Mouse (Mus musculus): ENCODE results near the gene Tpm1. TPM values are rescaled to one million over a fixed set of nuclear protein-coding genes. Genes with fewer than 3 reads are reported as not detected.

The Tpm1 gene
- polyA plus RNA-seq, 1 experiment from 2014 or later = 635 TPM

GRCm38 (mm10) chr9:67066616-67067015 is 17.4 kb upstream of the Tpm1 start:
- DNase-seq (no peak), ATAC-seq (ENCODE audit: insufficient read depth) (no peak)
- Histone ChIP-seq H3K9ac (no peak overlapping the region), H3K4me1 (ENCODE audit: insufficient read depth) (no peaks in the 10 kb centered on the region), H3K4me2 (no peak overlapping the region), H3K36me3 (ENCODE audit: insufficient read depth) (no peaks in the 10 kb centered on the region), H3K9me3 (ENCODE audit: low read depth, low read length) (no peaks in the 10 kb centered on the region), H3K27me3 (ENCODE audit: insufficient read depth, low read length) (no peaks in the 10 kb centered on the region), H3K4me3 (ENCODE audit: low read depth, low read length) (no peak overlapping the region), H3K27ac (ENCODE audit: low read depth) (no peak overlapping the region)
- no peak for TF ChIP-seq CTCF (IDR thresholded peaks at IDR 0.05; ENCODE audit: low read depth)
- WGBS = 88% methylated on average over 6 of the region's 6 CpGs

DNA sequence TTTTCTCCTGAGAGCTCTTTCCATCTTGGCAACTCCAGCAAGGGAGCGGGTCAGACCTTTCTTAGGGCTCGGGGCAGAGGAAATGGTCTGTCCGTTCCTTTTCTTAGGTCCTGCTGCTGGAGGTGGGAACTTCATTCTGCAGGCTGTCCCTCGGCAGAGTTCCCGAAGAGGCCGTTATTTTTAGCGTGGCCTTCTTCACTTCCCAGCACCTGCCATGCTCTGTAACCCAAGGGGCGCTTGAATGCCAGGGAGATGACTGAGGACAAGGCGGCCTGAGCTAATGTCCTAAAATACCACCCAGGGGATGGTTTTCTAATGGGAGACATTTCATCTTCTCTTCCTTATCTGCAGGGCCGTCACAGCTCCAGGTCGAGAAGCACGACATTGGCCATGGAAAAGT is 10.5 kb upstream of the Tpm1 start:
- Histone ChIP-seq H3K4me1 (ENCODE audit: insufficient read depth) (no peaks in the 10 kb centered on the region), H3K27ac (ENCODE audit: low read depth) (no peak overlapping the region), H3K9ac (no peak overlapping the region), H3K9me3 (ENCODE audit: low read depth, low read length) (no peaks in the 10 kb centered on the region), H3K4me3 (ENCODE audit: low read depth, low read length) (no peak overlapping the region), H3K27me3 (ENCODE audit: insufficient read depth, low read length) (no peaks in the 10 kb centered on the region), H3K36me3 (ENCODE audit: insufficient read depth) (no peaks in the 10 kb centered on the region), H3K4me2 (no peak overlapping the region)
- WGBS = 73% methylated on average over 12 of the region's 12 CpGs
- DNase-seq (no peak), ATAC-seq (ENCODE audit: insufficient read depth) (no peak)
- TF ChIP-seq CTCF (IDR thresholded peaks at IDR 0.05; ENCODE audit: low read depth) = no peak

GRCm38 (mm10) chr9:67058366-67058765 is 9.2 kb upstream of the Tpm1 start:
- Histone ChIP-seq H3K4me2 (no peak overlapping the region), H3K4me3 (ENCODE audit: low read depth, low read length) (no peak overlapping the region), H3K27me3 (ENCODE audit: insufficient read depth, low read length) (no peaks in the 10 kb centered on the region), H3K36me3 (ENCODE audit: insufficient read depth) (no peaks in the 10 kb centered on the region), H3K27ac (ENCODE audit: low read depth) (no peak overlapping the region), H3K9me3 (ENCODE audit: low read depth, low read length) (no peaks in the 10 kb centered on the region), H3K9ac (no peak overlapping the region), H3K4me1 (ENCODE audit: insufficient read depth) (no peaks in the 10 kb centered on the region)
- DNase-seq (no peak), ATAC-seq (ENCODE audit: insufficient read depth) (no peak)
- TF ChIP-seq CTCF (IDR thresholded peaks at IDR 0.05; ENCODE audit: low read depth) = no peak
- 55% methylated on average over 6 of the region's 6 CpGs for WGBS

DNA sequence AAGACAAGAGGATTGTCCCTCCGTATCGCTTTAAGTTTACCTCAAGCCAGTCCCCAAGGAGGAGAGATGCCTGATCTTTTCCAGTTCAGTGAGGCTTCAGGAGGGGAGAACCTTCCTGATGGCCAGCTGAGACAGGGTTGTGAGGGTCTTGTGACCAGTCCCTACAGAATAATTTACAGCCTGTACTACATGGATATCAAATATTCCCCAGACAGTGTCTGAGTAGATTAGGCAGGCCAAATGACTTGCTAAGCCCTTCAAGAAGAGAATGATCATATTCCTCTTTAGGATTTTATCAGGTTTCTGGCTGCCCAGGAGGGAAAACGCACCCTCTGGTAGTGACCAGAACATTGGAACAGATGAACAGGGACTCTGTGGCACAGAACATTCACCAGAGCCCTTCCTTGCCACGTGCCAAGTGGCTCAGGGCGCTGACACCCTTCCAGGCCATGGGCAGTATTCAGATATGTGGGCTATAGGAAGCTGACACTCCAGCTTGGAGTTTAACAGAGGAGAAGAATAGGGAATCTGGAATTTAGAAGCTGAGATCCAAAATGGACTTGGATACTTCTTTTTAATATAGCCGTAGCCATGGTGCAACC is 1.6 kb upstream of the Tpm1 start:
- Histone ChIP-seq H3K4me2 (no peak overlapping the region), H3K4me1 (ENCODE audit: insufficient read depth) (peaks cover 17% of the 10 kb centered on the region), H3K27ac (ENCODE audit: low read depth) (no peak overlapping the region), H3K9me3 (ENCODE audit: low read depth, low read length) (no peaks in the 10 kb centered on the region), H3K9ac (no peak overlapping the region), H3K27me3 (ENCODE audit: insufficient read depth, low read length) (no peaks in the 10 kb centered on the region), H3K36me3 (ENCODE audit: insufficient read depth) (0 out of 2 replicates have a peak, but pooled peaks cover 4% of the 10 kb centered on the region), H3K4me3 (ENCODE audit: low read depth, low read length) (no peak overlapping the region)
- no peak for ATAC-seq (ENCODE audit: insufficient read depth)
- WGBS = 85% methylated on average over 6 of the region's 6 CpGs
- DNase-seq = no peak
- TF ChIP-seq CTCF (IDR thresholded peaks at IDR 0.05; ENCODE audit: low read depth) = no peak

DNA sequence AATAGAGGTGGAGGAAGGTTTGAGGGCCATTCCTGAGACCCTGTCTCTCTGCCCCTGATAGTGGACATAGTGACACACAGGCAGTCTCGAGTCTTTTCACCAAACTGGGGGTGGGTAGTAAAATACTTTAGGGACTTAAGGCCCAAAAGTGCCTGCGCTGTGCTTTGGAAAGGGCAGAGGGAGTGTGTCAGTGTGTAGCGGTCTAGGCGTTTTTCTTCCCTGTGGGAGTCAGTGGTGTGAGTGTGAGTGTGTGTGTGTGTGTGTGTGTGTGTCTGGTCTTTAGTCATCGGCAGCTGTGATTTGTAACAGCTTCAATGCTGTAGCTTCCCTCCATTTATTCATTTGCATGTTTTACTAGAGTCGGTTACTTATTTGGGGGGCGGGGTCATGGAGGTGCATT is 630 bp upstream of the Tpm1 start:
- Histone ChIP-seq H3K9ac (peak overlapping the region; percentile 83), H3K27ac (ENCODE audit: low read depth) (peak overlapping the region; percentile 79), H3K4me3 (ENCODE audit: low read depth, low read length) (peak overlapping the region; percentile 56), H3K4me1 (ENCODE audit: insufficient read depth) (peaks cover 21% of the 10 kb centered on the region), H3K4me2 (peak overlapping the region; percentile 98), H3K27me3 (ENCODE audit: insufficient read depth, low read length) (no peaks in the 10 kb centered on the region), H3K9me3 (ENCODE audit: low read depth, low read length) (no peaks in the 10 kb centered on the region), H3K36me3 (ENCODE audit: insufficient read depth) (peaks cover 5% of the 10 kb centered on the region; the same call in 1 of the 2 replicates)
- TF ChIP-seq CTCF (IDR thresholded peaks at IDR 0.05; ENCODE audit: low read depth) = no peak; the same call in 1 of the 2 replicates
- 17% methylated on average over 7 of the region's 7 CpGs for WGBS
- ATAC-seq (ENCODE audit: insufficient read depth) (0 out of 2 replicates have a peak, but pooled peaks have one; percentile 1), DNase-seq (peak; percentile 46)

DNA sequence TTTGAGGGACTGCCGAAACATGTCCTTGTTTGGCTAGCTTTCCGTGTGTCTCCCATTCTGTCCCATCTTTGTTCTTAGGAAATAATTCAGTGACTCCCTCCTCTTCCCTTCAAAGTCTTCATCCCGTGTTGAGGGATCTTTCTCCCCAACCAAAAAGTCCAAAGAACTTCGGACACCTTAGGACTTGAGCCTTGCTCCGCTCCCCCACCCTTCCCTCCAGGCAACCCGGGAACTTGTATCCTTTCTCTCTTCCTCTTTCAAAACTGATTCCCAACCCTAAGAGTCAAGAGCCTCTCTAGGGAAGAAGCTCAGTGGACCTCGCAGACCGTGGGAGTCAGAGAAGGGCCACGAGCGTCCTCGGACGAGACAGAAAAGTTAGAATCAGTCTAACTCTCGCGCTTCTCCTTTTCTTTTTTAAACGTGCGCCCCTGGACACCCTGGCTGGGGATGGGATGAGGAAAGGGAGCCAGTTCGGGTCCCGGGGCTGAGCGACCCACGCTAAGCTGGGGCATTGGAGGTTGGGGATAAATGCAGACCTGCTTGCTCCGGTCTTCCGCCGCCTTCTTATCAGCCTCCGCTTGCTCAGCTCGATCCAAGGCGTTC is 622 bp downstream of the Tpm1 start:
- no peaks in the 10 kb centered on the region for H3K27me3 ChIP-seq (ENCODE audit: insufficient read depth, low read length)
- TF ChIP-seq CTCF (IDR thresholded peaks at IDR 0.05; ENCODE audit: low read depth) = no peak
- H3K4me1 ChIP-seq (ENCODE audit: insufficient read depth) = peaks cover 21% of the 10 kb centered on the region
- peaks cover 12% of the 10 kb centered on the region; the same call in 1 of the 2 replicates for H3K36me3 ChIP-seq (ENCODE audit: insufficient read depth)
- peak overlapping the region; percentile 79 for H3K27ac ChIP-seq (ENCODE audit: low read depth)
- H3K4me3 ChIP-seq (ENCODE audit: low read depth, low read length) = peak overlapping the region; percentile 56
- WGBS = under 1% methylated on average over 26 of the region's 26 CpGs
- ATAC-seq (ENCODE audit: insufficient read depth) = no peak
- peak overlapping the region; percentile 98 for H3K4me2 ChIP-seq
- peak overlapping the region; percentile 83 for H3K9ac ChIP-seq
- DNase-seq = peak; percentile 52
- H3K9me3 ChIP-seq (ENCODE audit: low read depth, low read length) = no peaks in the 10 kb centered on the region

DNA sequence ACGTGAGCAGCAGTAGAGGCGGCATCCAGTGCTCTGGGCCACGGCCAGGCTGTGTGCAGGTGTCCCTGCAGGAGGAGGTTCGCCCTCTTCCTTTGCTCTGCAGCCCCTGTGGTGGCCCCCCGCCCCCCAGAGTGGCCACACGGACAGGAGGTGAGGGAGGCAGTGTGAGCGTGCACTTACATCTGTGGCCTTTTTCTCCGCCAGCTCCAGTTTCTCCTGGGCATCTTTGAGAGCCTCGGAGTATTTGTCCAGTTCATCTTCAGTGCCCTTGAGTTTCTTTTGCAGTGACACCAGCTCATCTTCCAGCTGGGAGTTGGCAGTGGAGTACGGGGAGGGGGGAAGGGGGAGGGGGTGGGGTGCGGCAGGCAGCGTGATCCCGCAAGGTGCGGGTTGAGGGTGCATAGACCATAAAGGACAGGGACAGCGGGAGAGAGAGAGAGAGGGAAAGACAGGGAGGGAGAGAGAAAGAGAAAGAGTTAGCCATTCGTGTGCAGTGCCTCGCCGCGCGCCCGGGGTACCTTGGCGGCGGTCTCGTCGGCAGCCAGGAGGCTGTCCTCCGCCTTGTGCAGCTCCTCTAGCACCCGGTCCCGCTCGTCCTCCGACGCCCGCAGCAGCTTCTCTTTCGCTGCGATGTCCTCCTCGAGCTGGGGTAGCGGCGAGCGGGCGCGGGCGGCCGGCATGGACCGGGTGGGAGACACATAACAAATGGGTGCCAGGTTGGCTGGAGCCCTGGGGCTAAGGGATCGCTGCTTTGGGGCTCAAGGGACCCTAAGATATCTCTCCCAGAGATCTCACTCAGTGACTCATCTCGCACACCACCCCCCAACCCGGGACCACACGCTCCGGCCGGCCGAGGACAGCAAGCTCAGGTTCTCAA is 1.4 kb downstream of the Tpm1 start:
- Histone ChIP-seq H3K4me3 (ENCODE audit: low read depth, low read length) (peak overlapping the region; percentile 56), H3K27ac (ENCODE audit: low read depth) (peak overlapping the region; percentile 79), H3K27me3 (ENCODE audit: insufficient read depth, low read length) (no peaks in the 10 kb centered on the region), H3K4me2 (peak overlapping the region; percentile 98), H3K9me3 (ENCODE audit: low read depth, low read length) (no peaks in the 10 kb centered on the region), H3K4me1 (ENCODE audit: insufficient read depth) (peaks cover 21% of the 10 kb centered on the region), H3K36me3 (ENCODE audit: insufficient read depth) (peaks cover 12% of the 10 kb centered on the region; the same call in 1 of the 2 replicates), H3K9ac (peak overlapping the region; percentile 83)
- under 1% methylated on average over 50 of the region's 50 CpGs for WGBS
- ATAC-seq (ENCODE audit: insufficient read depth) (no peak), DNase-seq (peak; percentile 47)
- no peak for TF ChIP-seq CTCF (IDR thresholded peaks at IDR 0.05; ENCODE audit: low read depth)
